Mouse (Mus musculus) embryonic facial prominence, embryonic 11.5 days (tissue): ENCODE measurements around the gene Map4k4. TPM values are rescaled to one million over a fixed set of nuclear protein-coding genes. Genes with fewer than 3 reads are reported as not detected.

Experiments
- ATAC-seq: fragments of 200-750 bp; cut with Nextera tagmentation; replicated peaks from 2 replicates; pipeline ENCODE4 v1.8.0; 2017; ENCODE audit warnings: low read depth; ENCODE audit not compliant: insufficient number of reproducible peaks, low FRiP score, low TSS enrichment
- DNase-seq: peaks from one replicate; pipeline ENCODE4 v3.0.0-alpha.2; 2015; ENCODE audit warnings: low spot score
- H3K27ac ChIP-seq: fragments of 300-500 bp; sonication (generic); replicated peaks from 2 replicates; pipeline ENCODE4 v1.5.1; 2014; ENCODE audit warnings: mild to moderate bottlenecking, low read depth, low read length, control low read depth
- H3K27me3 ChIP-seq: fragments of 300-500 bp; sonication (generic); 2 replicates; pipeline ENCODE4 v1.6.1; 2014; ENCODE audit warnings: mild to moderate bottlenecking, low read length, moderate library complexity, mixed read lengths; ENCODE audit not compliant: control insufficient read depth, insufficient read depth
- H3K36me3 ChIP-seq: fragments of 300-500 bp; sonication (generic); replicated peaks from 2 replicates; pipeline ENCODE4 v1.6.1; 2014; ENCODE audit warnings: low read depth, mild to moderate bottlenecking, low read length, moderate library complexity, mixed read lengths; ENCODE audit not compliant: control insufficient read depth, insufficient read depth
- H3K4me1 ChIP-seq: fragments of 300-500 bp; sonication (generic); 2 replicates; pipeline ENCODE4 v1.6.1; 2014; ENCODE audit warnings: low read length, mixed read lengths; ENCODE audit not compliant: control insufficient read depth, insufficient read depth
- H3K4me2 ChIP-seq: fragments of 300-500 bp; sonication (generic); 2 replicates; pipeline ENCODE4 v1.6.1; 2014; ENCODE audit warnings: low read depth, mild to moderate bottlenecking, control low read depth, low read length, moderate library complexity
- H3K4me3 ChIP-seq: fragments of 300-500 bp; sonication (generic); 2 replicates; pipeline ENCODE4 v1.5.1; 2014; ENCODE audit warnings: low read depth, low read length, control low read depth
- H3K9ac ChIP-seq: fragments of 300-500 bp; sonication (generic); replicated peaks from 2 replicates; pipeline ENCODE4 v1.6.1; 2014; ENCODE audit warnings: mild to moderate bottlenecking, control low read depth, low read length
- H3K9me3 ChIP-seq: fragments of 300-500 bp; sonication (generic); replicated peaks from 2 replicates; pipeline ENCODE4 v1.6.1; 2016; ENCODE audit warnings: mild to moderate bottlenecking, low read length, inconsistent platforms, mixed read lengths; ENCODE audit not compliant: control insufficient read depth
- WGBS: fragments of 180-500 bp; shearing (Covaris S2); extraction: QIAGEN DNeasy Blood & Tissue Kit; methylation state at CpG from one replicate; pipeline ENCODE4 v1.1.7; 2014; 5-methylcytosine and 5-hydroxymethylcytosine counted together
- polyA plus RNA-seq: library from polyadenylated mRNA; unstranded; fragments of >200 nt; fragmentation: Nextera tagmentation; extraction: Ambion mirVana; gene quantifications from 2 replicates; pipeline ENCODE4 v1.2.1, GENCODE M21; 2014

Gene Map4k4
- polyA plus RNA-seq, 1 experiment from 2014 or later = 27.7 TPM

GRCm38 (mm10) chr1:40059122-40059774 is 158.5 kb downstream of the Map4k4 start:
- ATAC-seq (no peak), DNase-seq (no peak)
- Histone ChIP-seq H3K27me3 (no peaks in the 10 kb centered on the region), H3K4me2 (no peak overlapping the region), H3K4me1 (no peaks in the 10 kb centered on the region), H3K4me3 (no peak overlapping the region), H3K9me3 (no peaks in the 10 kb centered on the region), H3K36me3 (no peaks in the 10 kb centered on the region), H3K9ac (no peak overlapping the region), H3K27ac (no peak overlapping the region)
- 83% methylated on average over 4 of the region's 4 CpGs for WGBS

- H3K4me1 ChIP-seq = no peaks in the 10 kb centered on the region
- no peaks in the 10 kb centered on the region for H3K27me3 ChIP-seq
- H3K27ac ChIP-seq = no peak overlapping the region
- no peaks in the 10 kb centered on the region for H3K36me3 ChIP-seq
- WGBS = 82% methylated on average over 9 of the region's 9 CpGs
- H3K9me3 ChIP-seq = no peaks in the 10 kb centered on the region
- no peak overlapping the region for H3K4me3 ChIP-seq
- ATAC-seq (no peak), DNase-seq (no peak)
- no peak overlapping the region for H3K9ac ChIP-seq
- no peak overlapping the region for H3K4me2 ChIP-seq
These were observed 160.6 kb downstream of the Map4k4 start for GRCm38 (mm10) chr1:40061359-40061758.

- DNase-seq = no peak
- ATAC-seq = no peak
These were observed 162.7 kb downstream of the Map4k4 start for GRCm38 (mm10) chr1:40063409-40063808.

GRCm38 (mm10) chr1:40064508-40064907 is 163.8 kb downstream of the Map4k4 start:
- no peak for ATAC-seq
- Histone ChIP-seq H3K27me3 (no peaks in the 10 kb centered on the region), H3K4me3 (no peak overlapping the region), H3K4me2 (no peak overlapping the region), H3K4me1 (no peaks in the 10 kb centered on the region), H3K36me3 (no peaks in the 10 kb centered on the region), H3K9ac (no peak overlapping the region), H3K9me3 (no peaks in the 10 kb centered on the region), H3K27ac (no peak overlapping the region)
- no peak for DNase-seq
- WGBS = 90% methylated on average over 8 of the region's 8 CpGs

More at GRCm38 (mm10) chr1:40063409-40063808, 162.7 kb downstream of the Map4k4 start:
- H3K4me3 ChIP-seq = no peak overlapping the region
- H3K27me3 ChIP-seq = no peaks in the 10 kb centered on the region
- no peaks in the 10 kb centered on the region for H3K4me1 ChIP-seq
- H3K4me2 ChIP-seq = no peak overlapping the region
- H3K9me3 ChIP-seq = no peaks in the 10 kb centered on the region
- no peak overlapping the region for H3K9ac ChIP-seq
- no peak overlapping the region for H3K27ac ChIP-seq
- WGBS = 80% methylated on average over 4 of the region's 4 CpGs
- H3K36me3 ChIP-seq = no peaks in the 10 kb centered on the region

- WGBS = 72% methylated on average over 4 of the region's 4 CpGs
- Histone ChIP-seq H3K27ac (no peak overlapping the region), H3K4me2 (no peak overlapping the region), H3K36me3 (no peaks in the 10 kb centered on the region), H3K4me3 (no peak overlapping the region), H3K9me3 (no peaks in the 10 kb centered on the region), H3K27me3 (no peaks in the 10 kb centered on the region), H3K9ac (no peak overlapping the region), H3K4me1 (no peaks in the 10 kb centered on the region)
- DNase-seq (no peak), ATAC-seq (no peak)
These were observed 171.8 kb downstream of the Map4k4 start for GRCm38 (mm10) chr1:40072558-40072957.

- Histone ChIP-seq H3K4me2 (no peak within 1 kb of the TSS), H3K9me3 (no peaks in the 10 kb centered on the region), H3K27ac (no peak within 1 kb of the TSS), H3K9ac (no peak within 1 kb of the TSS), H3K27me3 (no peaks in the 10 kb centered on the region), H3K4me1 (no peaks in the 10 kb centered on the region), H3K36me3 (no peaks in the 10 kb centered on the region), H3K4me3 (no peak within 1 kb of the TSS)
- DNase-seq (no peak), ATAC-seq (no peak)
- 94% methylated on average over 5 of the region's 5 CpGs for WGBS
These were observed 173.1 kb downstream of the Map4k4 start, which contains the start of gene Il1r2 for GRCm38 (mm10) chr1:40073779-40074178. Gene Il1r2, plus strand, starts transcription at chr1:40074079.

Other genes starting within 250 kb of the Map4k4 start
- 0.07 and 0.22 TPM in 2 replicates for gene Creg2, start 249.4 kb upstream of the Map4k4 start, polyA plus RNA-seq
- 2.0 and 2.1 TPM in 2 replicates for gene Rfx8, start 179.9 kb upstream of the Map4k4 start, polyA plus RNA-seq
- not detected in 2 replicates for gene Gm3646, start 95.6 kb upstream of the Map4k4 start, polyA plus RNA-seq
- 0.45 and 0.67 TPM in 2 replicates for gene Il1r2, start 173.2 kb downstream of the Map4k4 start, polyA plus RNA-seq